Mouse (Mus musculus): ENCODE data around the gene Klhl6.

GRCm38 (mm10) chr16:19966976-19967375 lies 15.9 kb downstream of the Klhl6 start:
- TF ChIP-seq CTCF (IDR thresholded peaks at IDR 0.05; ENCODE audit: low read depth) = no peak
- no peak for TF ChIP-seq EP300 (IDR thresholded peaks at IDR 0.05; ENCODE audit: low read depth)
